In the genomic region with DNA sequence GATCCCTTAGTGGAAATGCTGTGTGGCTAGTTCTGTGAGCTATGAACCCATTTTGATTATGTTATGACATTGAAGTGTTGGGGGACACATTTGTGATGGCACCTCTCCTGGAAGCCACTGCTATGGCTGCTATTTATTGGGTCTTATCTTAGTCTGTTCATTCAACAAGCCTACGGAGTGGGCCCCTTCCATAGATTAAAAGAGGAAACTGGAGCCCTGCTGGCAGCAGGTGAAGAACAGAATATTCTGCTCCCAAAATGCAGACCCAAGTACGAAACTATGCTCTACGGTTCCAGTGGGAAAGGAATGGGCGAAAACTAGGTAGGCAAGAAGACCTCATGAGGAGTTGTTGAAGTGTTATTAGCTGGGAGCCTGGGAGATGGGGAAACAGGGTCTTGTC, we compare ENCODE assay signal across 21 mouse cellular contexts. TPM values are rescaled to one million over a fixed set of nuclear protein-coding genes. Genes with fewer than 3 reads are reported as not detected.
"Had no signal": no experiment of that assay in that cellular context is flagged by ENCODE, and none has a peak within 500 bp of the region (broad histone marks: within the 10 kb centered on the region; RNA-seq: fewer than 3 reads in every experiment).

No protein-coding gene starts in this region.

- DNase-seq: kidney, adult 2 months; kidney, postnatal 36 days; layer of hippocampus, adult 9-11 months; layer of hippocampus, postnatal 36 days; lung, postnatal 14 days; thymus, postnatal 36 days had no signal

- H3K4me3 ChIP-seq: intestine, embryonic 15.5 days; limb, embryonic 12.5 days; lung, embryonic 15.5 days; megakaryocyte, embryonic 14.5 days; midbrain, embryonic 15.5 days; neural tube, embryonic 12.5 days had no signal

- H3K27me3 ChIP-seq: intestine, embryonic 15.5 days; limb, embryonic 12.5 days; lung, embryonic 15.5 days; midbrain, embryonic 15.5 days; neural tube, embryonic 12.5 days had no signal

- H3K4me2 ChIP-seq: intestine, embryonic 15.5 days; limb, embryonic 12.5 days; lung, embryonic 15.5 days; midbrain, embryonic 11.5 days; midbrain, embryonic 15.5 days; neural tube, embryonic 12.5 days had no signal

- H3K9ac ChIP-seq: intestine, embryonic 15.5 days; limb, embryonic 12.5 days; lung, embryonic 15.5 days; midbrain, embryonic 15.5 days; neural tube, embryonic 12.5 days had no signal

- H3K4me1 ChIP-seq: intestine, embryonic 15.5 days; limb, embryonic 12.5 days; lung, embryonic 15.5 days; midbrain, embryonic 15.5 days; neural tube, embryonic 12.5 days had no signal

- ATAC-seq: intestine, embryonic 15.5 days; midbrain, embryonic 15.5 days had no signal

- H3K9me3 ChIP-seq: intestine, embryonic 15.5 days; limb, embryonic 12.5 days; lung, embryonic 15.5 days; megakaryocyte, embryonic 14.5 days; midbrain, embryonic 15.5 days; neural tube, embryonic 12.5 days had no signal

- H3K36me3 ChIP-seq: intestine, embryonic 15.5 days; limb, embryonic 12.5 days; lung, embryonic 15.5 days; midbrain, embryonic 15.5 days; neural tube, embryonic 12.5 days had no signal

- H3K27ac ChIP-seq: intestine, embryonic 15.5 days; limb, embryonic 12.5 days; lung, embryonic 15.5 days; macrophage; midbrain, embryonic 15.5 days; neural tube, embryonic 12.5 days had no signal

RNA-seq across cellular contexts. Expression of a gene that starts 3.8 kb away (rescaled TPM):
- total RNA-seq: layer of hippocampus, adult 18-20 months; layer of hippocampus, postnatal 36 days; left cerebral cortex, adult 8-10 months; left cerebral cortex, postnatal 36 days; monocyte, adult 5-6 weeks; neutrophil, adult 5-6 weeks had no signal
- polyA plus RNA-seq: lung, embryonic 15.5 days; macrophage; midbrain, embryonic 15.5 days; stomach, embryonic 14.5 days had no signal

RNA-seq across cellular contexts. Expression of a gene that starts 41.9 kb away (rescaled TPM):
- total RNA-seq: monocyte, adult 5-6 weeks; neutrophil, adult 5-6 weeks had no signal
- polyA plus RNA-seq: liver, adult 2 months; macrophage had no signal
